Comparison of ENCODE assay signal across 7 mouse cellular contexts in genomic region chr4:34881851-34882250, GRCm38 (mm10). TPM values are rescaled to one million over a fixed set of nuclear protein-coding genes. Genes with fewer than 3 reads are reported as not detected.
DNase-seq lines count a peak whose midpoint lies in the region; ATAC-seq lines count a peak whose summit lies in the region.

No protein-coding gene starts in this region.

- WGBS in lung, embryonic 15.5 days = 7% methylated on average over 4 of the region's 4 CpGs
- WGBS in embryonic facial prominence, embryonic 15.5 days = 7% methylated on average over 4 of the region's 4 CpGs
- 25% methylated on average over 4 of the region's 4 CpGs for WGBS in limb, embryonic 11.5 days
- 11% methylated on average over 4 of the region's 4 CpGs for WGBS in stomach, embryonic 14.5 days

- no peaks in the 10 kb centered on the region for H3K9me3 ChIP-seq in lung, embryonic 15.5 days
- H3K9me3 ChIP-seq in embryonic facial prominence, embryonic 15.5 days (replicated peaks) = no peaks in the 10 kb centered on the region; the same call in 1 of the 2 replicates
- no peaks in the 10 kb centered on the region for H3K9me3 ChIP-seq in limb, embryonic 11.5 days (ENCODE audit: control insufficient read depth, low read length)
- no peaks in the 10 kb centered on the region for H3K9me3 ChIP-seq in stomach, embryonic 14.5 days (ENCODE audit: control insufficient read depth, low read depth, low read length)

- H3K27me3 ChIP-seq in lung, embryonic 15.5 days = no peaks in the 10 kb centered on the region
- H3K27me3 ChIP-seq in embryonic facial prominence, embryonic 15.5 days = no peaks in the 10 kb centered on the region
- H3K27me3 ChIP-seq in limb, embryonic 11.5 days (ENCODE audit: control insufficient read depth, insufficient read depth, low read length) = no peaks in the 10 kb centered on the region
- H3K27me3 ChIP-seq in stomach, embryonic 14.5 days (ENCODE audit: control insufficient read depth, insufficient read depth, low read length) = no peaks in the 10 kb centered on the region

- peaks cover 7% of the 10 kb centered on the region; the same call in 1 of the 2 replicates for H3K36me3 ChIP-seq in lung, embryonic 15.5 days
- peaks cover 8% of the 10 kb centered on the region for H3K36me3 ChIP-seq in embryonic facial prominence, embryonic 15.5 days
- no peaks in the 10 kb centered on the region for H3K36me3 ChIP-seq in limb, embryonic 11.5 days (ENCODE audit: control insufficient read depth, insufficient read depth, low read length)
- H3K36me3 ChIP-seq in stomach, embryonic 14.5 days (ENCODE audit: control insufficient read depth, insufficient read depth, low read length) = no peaks in the 10 kb centered on the region

- H3K4me1 ChIP-seq in lung, embryonic 15.5 days = peaks cover 26% of the 10 kb centered on the region
- H3K4me1 ChIP-seq in embryonic facial prominence, embryonic 15.5 days = peaks cover 16% of the 10 kb centered on the region
- H3K4me1 ChIP-seq in limb, embryonic 11.5 days (ENCODE audit: control insufficient read depth, insufficient read depth, low read length) = no peaks in the 10 kb centered on the region
- peaks cover 14% of the 10 kb centered on the region; the same call in 1 of the 2 replicates for H3K4me1 ChIP-seq in stomach, embryonic 14.5 days (ENCODE audit: control insufficient read depth, insufficient read depth, low read length)

- H3K4me3 ChIP-seq in lung, embryonic 15.5 days = peak overlapping the region; percentile 98
- H3K4me3 ChIP-seq in embryonic facial prominence, embryonic 15.5 days (replicated peaks) = peak overlapping the region; percentile 68
- H3K4me3 ChIP-seq in limb, embryonic 11.5 days (ENCODE audit: low read depth, low read length) = peak overlapping the region; percentile 85
- H3K4me3 ChIP-seq in stomach, embryonic 14.5 days (ENCODE audit: low read depth, low read length) = peak overlapping the region; percentile 81

- peak overlapping the region; percentile 97 for H3K9ac ChIP-seq in lung, embryonic 15.5 days
- peak overlapping the region; percentile 76 for H3K9ac ChIP-seq in embryonic facial prominence, embryonic 15.5 days
- peak overlapping the region; percentile 100 for H3K9ac ChIP-seq in limb, embryonic 11.5 days (ENCODE audit: low read length)
- peak overlapping the region; percentile 99 for H3K9ac ChIP-seq in stomach, embryonic 14.5 days (replicated peaks; ENCODE audit: low read depth, low read length)

- no peak for DNase-seq in lung, adult 18-20 months
- DNase-seq in limb, embryonic 11.5 days (ENCODE audit: low spot score) = no peak
- no peak for DNase-seq in yolk sac, embryonic 10.5 days (ENCODE audit: low spot score)
- DNase-seq in urinary bladder, postnatal 10 days (ENCODE audit: low spot score) = no peak

- peak overlapping the region; percentile 73 for H3K4me2 ChIP-seq in lung, embryonic 15.5 days
- H3K4me2 ChIP-seq in embryonic facial prominence, embryonic 15.5 days (replicated peaks) = peak overlapping the region; percentile 70
- peak overlapping the region; percentile 77 for H3K4me2 ChIP-seq in limb, embryonic 11.5 days (ENCODE audit: low read depth, severe bottlenecking)
- peak overlapping the region; percentile 77 for H3K4me2 ChIP-seq in stomach, embryonic 14.5 days (replicated peaks; ENCODE audit: low read depth, low read length)

- ATAC-seq in lung, embryonic 15.5 days (ENCODE audit: borderline replicate concordance, extremely low read depth, low FRiP score, low TSS enrichment) = no peak
- ATAC-seq in embryonic facial prominence, embryonic 15.5 days (ENCODE audit: insufficient number of reproducible peaks, low FRiP score, low TSS enrichment, low read depth) = no peak
- no peak for ATAC-seq in limb, embryonic 11.5 days (ENCODE audit: insufficient number of reproducible peaks, low FRiP score, low TSS enrichment, low read depth)
- ATAC-seq in stomach, embryonic 14.5 days (ENCODE audit: insufficient number of reproducible peaks, insufficient read depth, low FRiP score, low read depth) = no peak

- peak overlapping the region; percentile 99 for H3K27ac ChIP-seq in lung, embryonic 15.5 days
- peak overlapping the region; percentile 93 for H3K27ac ChIP-seq in embryonic facial prominence, embryonic 15.5 days (replicated peaks)
- peak overlapping the region; percentile 97; the same call in 1 of the 2 replicates for H3K27ac ChIP-seq in limb, embryonic 11.5 days (replicated peaks; ENCODE audit: low read depth, low read length)
- peak overlapping the region; percentile 99 for H3K27ac ChIP-seq in stomach, embryonic 14.5 days (ENCODE audit: low read length)

RNA-seq across cellular contexts. Expression of gene Zfp292, which starts 0.9 kb away (rescaled TPM):
- polyA plus RNA-seq in lung, embryonic 15.5 days (2015; fragmentation: Nextera tagmentation; extraction: Ambion mirVana) = 16.2 and 16.7 TPM in 2 replicates
- 15.4 and 16.9 TPM in 2 replicates for polyA plus RNA-seq in embryonic facial prominence, embryonic 15.5 days (2015; fragmentation: Nextera tagmentation; extraction: Ambion mirVana)
- polyA plus RNA-seq in limb, embryonic 11.5 days (2014; fragmentation: Nextera tagmentation; extraction: Ambion mirVana) = 35.2 and 35.9 TPM in 2 replicates
- polyA plus RNA-seq in stomach, embryonic 14.5 days (2014; fragmentation: Nextera tagmentation; extraction: Ambion mirVana) = 28.3 and 28.9 TPM in 2 replicates

RNA-seq across cellular contexts. Expression of gene Cga, which starts 11.7 kb away (rescaled TPM):
- polyA plus RNA-seq in lung, embryonic 15.5 days (2015; fragmentation: Nextera tagmentation; extraction: Ambion mirVana) = not detected in 2 replicates
- polyA plus RNA-seq in embryonic facial prominence, embryonic 15.5 days (2015; fragmentation: Nextera tagmentation; extraction: Ambion mirVana) = 0.60 and 0.92 TPM in 2 replicates
- polyA plus RNA-seq in limb, embryonic 11.5 days (2014; fragmentation: Nextera tagmentation; extraction: Ambion mirVana) = not detected in 2 replicates
- not detected in 2 replicates for polyA plus RNA-seq in stomach, embryonic 14.5 days (2014; fragmentation: Nextera tagmentation; extraction: Ambion mirVana)
